Mouse (Mus musculus): ENCODE measurements at regions not wholly inside any gene's neighbourhood (a gene's known extent, or its start where the extent isn't known, plus 50 kb on each side); places are given as distances from the start of the nearest gene placed in this dataset.
A peak's percentile ranks its signal among the peaks of the same experiment; 100 is the strongest.

GRCm38 (mm10) chr2:160583506-160583905 lies 62.2 kb upstream of the Top1 start:
- H3K36me3 ChIP-seq (ENCODE audit: insufficient read depth, low read length) = no peaks in the 10 kb centered on the region
- H3K27me3 ChIP-seq (ENCODE audit: insufficient read depth, low read length) = peaks cover 4% of the 10 kb centered on the region
- no peak overlapping the region for H3K9ac ChIP-seq (replicated peaks; ENCODE audit: low read length, poor library complexity, severe bottlenecking)
- H3K9me3 ChIP-seq (ENCODE audit: low read length) = no peaks in the 10 kb centered on the region
- no peak for DNase-seq (ENCODE audit: low spot score)
- WGBS = 73% methylated on average over 6 of the region's 6 CpGs
- no peak for TF ChIP-seq CTCF (IDR thresholded peaks at IDR 0.05)
- no peak overlapping the region for H3K27ac ChIP-seq (ENCODE audit: low read depth, low read length)
- no peaks in the 10 kb centered on the region for H3K4me1 ChIP-seq (ENCODE audit: insufficient read depth, low read length)
- no peak for ATAC-seq (ENCODE audit: low FRiP score)
- no peak overlapping the region for H3K4me2 ChIP-seq (ENCODE audit: low read depth, low read length, poor library complexity, severe bottlenecking)
- no peak overlapping the region for H3K4me3 ChIP-seq (ENCODE audit: low read depth, low read length)

GRCm38 (mm10) chr2:160584568-160584967 lies 61.1 kb upstream of the Top1 start:
- 28% methylated on average over 9 of the region's 9 CpGs for WGBS
- H3K27ac ChIP-seq (ENCODE audit: low read depth, low read length) = no peak overlapping the region
- ATAC-seq (ENCODE audit: low FRiP score) = no peak
- H3K4me2 ChIP-seq (ENCODE audit: low read depth, low read length, poor library complexity, severe bottlenecking) = no peak overlapping the region
- H3K27me3 ChIP-seq (ENCODE audit: insufficient read depth, low read length) = peaks cover 3% of the 10 kb centered on the region; the same call in 1 of the 2 replicates
- no peaks in the 10 kb centered on the region for H3K4me1 ChIP-seq (ENCODE audit: insufficient read depth, low read length)
- no peak overlapping the region for H3K9ac ChIP-seq (replicated peaks; ENCODE audit: low read length, poor library complexity, severe bottlenecking)
- H3K4me3 ChIP-seq (ENCODE audit: low read depth, low read length) = no peak overlapping the region
- no peak for DNase-seq (ENCODE audit: low spot score)
- no peaks in the 10 kb centered on the region for H3K36me3 ChIP-seq (ENCODE audit: insufficient read depth, low read length)
- H3K9me3 ChIP-seq (ENCODE audit: low read length) = no peaks in the 10 kb centered on the region
- TF ChIP-seq CTCF (IDR thresholded peaks at IDR 0.05) = no peak

GRCm38 (mm10) chr2:160587015-160587835 lies 58.5 kb upstream of the Top1 start:
- ATAC-seq (ENCODE audit: low FRiP score) = no peak
- H3K4me3 ChIP-seq (ENCODE audit: low read depth, low read length) = no peak overlapping the region
- H3K36me3 ChIP-seq (ENCODE audit: insufficient read depth, low read length) = no peaks in the 10 kb centered on the region
- DNase-seq (ENCODE audit: low spot score) = no peak
- H3K4me1 ChIP-seq (ENCODE audit: insufficient read depth, low read length) = no peaks in the 10 kb centered on the region
- 91% methylated on average over 9 of the region's 9 CpGs for WGBS
- no peak overlapping the region for H3K9ac ChIP-seq (replicated peaks; ENCODE audit: low read length, poor library complexity, severe bottlenecking)
- no peaks in the 10 kb centered on the region for H3K27me3 ChIP-seq (ENCODE audit: insufficient read depth, low read length)
- no peak overlapping the region for H3K27ac ChIP-seq (ENCODE audit: low read depth, low read length)
- H3K4me2 ChIP-seq (ENCODE audit: low read depth, low read length, poor library complexity, severe bottlenecking) = no peak overlapping the region
- no peaks in the 10 kb centered on the region for H3K9me3 ChIP-seq (ENCODE audit: low read length)
- TF ChIP-seq CTCF (IDR thresholded peaks at IDR 0.05) = peak; percentile 38

GRCm38 (mm10) chr2:160588401-160588800 lies 57.3 kb upstream of the Top1 start:
- ATAC-seq (ENCODE audit: low FRiP score) (no peak), DNase-seq (ENCODE audit: low spot score) (no peak)
- H3K27ac ChIP-seq (ENCODE audit: low read depth, low read length) = no peak overlapping the region
- no peak overlapping the region for H3K4me3 ChIP-seq (ENCODE audit: low read depth, low read length)
- no peaks in the 10 kb centered on the region for H3K27me3 ChIP-seq (ENCODE audit: insufficient read depth, low read length)
- H3K9me3 ChIP-seq (ENCODE audit: low read length) = no peaks in the 10 kb centered on the region
- H3K4me1 ChIP-seq (ENCODE audit: insufficient read depth, low read length) = no peaks in the 10 kb centered on the region
- H3K4me2 ChIP-seq (ENCODE audit: low read depth, low read length, poor library complexity, severe bottlenecking) = no peak overlapping the region
- H3K36me3 ChIP-seq (ENCODE audit: insufficient read depth, low read length) = no peaks in the 10 kb centered on the region
- H3K9ac ChIP-seq (replicated peaks; ENCODE audit: low read length, poor library complexity, severe bottlenecking) = no peak overlapping the region
- no peak for TF ChIP-seq CTCF (IDR thresholded peaks at IDR 0.05)
- 86% methylated on average over 9 of the region's 9 CpGs for WGBS

GRCm38 (mm10) chr2:160590209-160590910 lies 55.3 kb upstream of the Top1 start:
- Histone ChIP-seq H3K27ac (ENCODE audit: low read depth, low read length) (no peak overlapping the region), H3K4me3 (ENCODE audit: low read depth, low read length) (no peak overlapping the region), H3K27me3 (ENCODE audit: insufficient read depth, low read length) (no peaks in the 10 kb centered on the region), H3K36me3 (ENCODE audit: insufficient read depth, low read length) (no peaks in the 10 kb centered on the region), H3K4me1 (ENCODE audit: insufficient read depth, low read length) (no peaks in the 10 kb centered on the region), H3K9me3 (ENCODE audit: low read length) (no peaks in the 10 kb centered on the region), H3K4me2 (ENCODE audit: low read depth, low read length, poor library complexity, severe bottlenecking) (no peak overlapping the region), H3K9ac (replicated peaks; ENCODE audit: low read length, poor library complexity, severe bottlenecking) (no peak overlapping the region)
- ATAC-seq (ENCODE audit: low FRiP score) (no peak), DNase-seq (ENCODE audit: low spot score) (peak; percentile 40)
- WGBS = 33% methylated on average over 13 of the region's 13 CpGs
- no peak for TF ChIP-seq CTCF (IDR thresholded peaks at IDR 0.05)
